Mouse (Mus musculus) hindbrain, embryonic 11.5 days (tissue): ENCODE measurements around the gene Ngp. TPM values are rescaled to one million over a fixed set of nuclear protein-coding genes. Genes with fewer than 3 reads are reported as not detected.
"Not testable (repeated sequence)": the region's sequence is repeated elsewhere in the genome, so short reads cannot be mapped to it uniquely, and the experiment has no call there.

Experiments
- ATAC-seq: fragments of 200-750 bp; cut with Nextera tagmentation; 2 replicates; pipeline ENCODE4 v1.8.0; 2017; ENCODE audit warnings: mild to moderate bottlenecking, moderate TSS enrichment, moderate library complexity; ENCODE audit not compliant: low FRiP score
- DNase-seq: peaks from one replicate; pipeline ENCODE4 v3.0.0-alpha.2; 2015; ENCODE audit warnings: low spot score
- H3K27ac ChIP-seq: fragments of 300-500 bp; sonication (generic); 2 replicates; pipeline ENCODE4 v1.5.1; 2014; ENCODE audit warnings: mild to moderate bottlenecking, low read depth, low read length
- H3K27me3 ChIP-seq: fragments of 300-500 bp; sonication (generic); 2 replicates; pipeline ENCODE4 v1.6.1; 2014; ENCODE audit warnings: mild to moderate bottlenecking, low read length, moderate library complexity, mixed read lengths; ENCODE audit not compliant: control insufficient read depth, insufficient read depth
- H3K36me3 ChIP-seq: fragments of 300-500 bp; sonication (generic); 2 replicates; pipeline ENCODE4 v1.6.1; 2014; ENCODE audit warnings: mild to moderate bottlenecking, low read length, moderate library complexity, mixed read lengths; ENCODE audit not compliant: control insufficient read depth, insufficient read depth
- H3K4me1 ChIP-seq: fragments of 300-500 bp; sonication (generic); replicated peaks from 2 replicates; pipeline ENCODE4 v1.6.1; 2014; ENCODE audit warnings: low read length, mixed read lengths; ENCODE audit not compliant: control insufficient read depth, insufficient read depth
- H3K4me2 ChIP-seq: fragments of 300-500 bp; sonication (generic); replicated peaks from 2 replicates; pipeline ENCODE4 v1.6.1; 2014; ENCODE audit warnings: mild to moderate bottlenecking, low read depth, low read length
- H3K4me3 ChIP-seq: fragments of 300-500 bp; sonication (generic); 2 replicates; pipeline ENCODE4 v1.5.1; 2014; ENCODE audit warnings: low read depth, low read length
- H3K9ac ChIP-seq: fragments of 300-500 bp; sonication (generic); 2 replicates; pipeline ENCODE4 v1.6.1; 2014; ENCODE audit warnings: low read depth, low read length
- H3K9me3 ChIP-seq: fragments of 300-500 bp; sonication (generic); 2 replicates; pipeline ENCODE4 v1.6.1; 2016; ENCODE audit warnings: low read length; ENCODE audit not compliant: control insufficient read depth
- WGBS: fragments of 180-500 bp; shearing (Covaris S2); extraction: QIAGEN DNeasy Blood & Tissue Kit; methylation state at CpG from one replicate; pipeline ENCODE4 v1.1.7; 2014; 5-methylcytosine and 5-hydroxymethylcytosine counted together
- polyA plus RNA-seq: library from polyadenylated mRNA; unstranded; fragments of >200 nt; fragmentation: Nextera tagmentation; extraction: Ambion mirVana; gene quantifications from 2 replicates; pipeline ENCODE4 v1.2.1, GENCODE M21; 2014

The Ngp gene
- polyA plus RNA-seq, 1 experiment from 2014 or later, result 0.14 TPM

DNA sequence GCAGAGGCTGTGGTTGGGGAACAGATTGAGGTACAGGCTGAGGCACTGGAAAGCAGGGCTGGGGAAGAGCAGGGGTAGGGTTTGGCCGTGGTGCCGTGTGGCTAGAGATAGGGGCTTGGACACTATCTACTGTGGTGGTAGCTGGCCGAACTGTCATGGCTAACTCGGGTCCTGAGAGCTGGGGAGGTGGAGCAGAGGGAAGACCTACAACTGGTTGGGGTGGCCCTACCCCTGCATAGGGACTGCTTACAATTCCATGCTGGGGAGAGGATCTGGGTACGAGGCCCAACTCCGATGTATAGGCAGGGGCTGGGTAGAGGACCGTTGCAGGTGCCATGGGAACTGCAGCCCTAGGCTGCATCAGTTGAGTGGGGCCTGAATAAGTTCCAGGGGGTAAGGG is 31.5 kb upstream of the Ngp start:
- H3K9me3 ChIP-seq, result no peaks in the 10 kb centered on the region
- H3K36me3 ChIP-seq, result peaks cover 23% of the 10 kb centered on the region
- H3K4me3 ChIP-seq, result no peak overlapping the region
- no peaks in the 10 kb centered on the region for H3K27me3 ChIP-seq
- DNase-seq (no peak), ATAC-seq (no peak)
- H3K4me2 ChIP-seq, result no peak overlapping the region
- H3K4me1 ChIP-seq, result no peaks in the 10 kb centered on the region
- H3K27ac ChIP-seq, result no peak overlapping the region
- no peak overlapping the region for H3K9ac ChIP-seq
- WGBS, result 94% methylated on average over 7 of the region's 7 CpGs

- no peaks in the 10 kb centered on the region for H3K9me3 ChIP-seq
- H3K9ac ChIP-seq, result no peak overlapping the region
- no peak for ATAC-seq
- peaks cover 17% of the 10 kb centered on the region for H3K36me3 ChIP-seq
- no peaks in the 10 kb centered on the region for H3K27me3 ChIP-seq
- H3K4me3 ChIP-seq, result no peak overlapping the region
- no peak for DNase-seq
- no peak overlapping the region for H3K4me2 ChIP-seq
- H3K27ac ChIP-seq, result no peak overlapping the region
- WGBS, result 89% methylated on average over 3 of the region's 3 CpGs
- H3K4me1 ChIP-seq, result no peaks in the 10 kb centered on the region
Measured at GRCm38 (mm10) chr9:110390843-110391242, 28.7 kb upstream of the Ngp start.

GRCm38 (mm10) chr9:110393295-110393694 is 26.3 kb upstream of the Ngp start:
- Histone ChIP-seq H3K36me3 (peaks cover 10% of the 10 kb centered on the region), H3K4me1 (no peaks in the 10 kb centered on the region), H3K27me3 (no peaks in the 10 kb centered on the region), H3K4me2 (no peak overlapping the region), H3K4me3 (no peak overlapping the region), H3K9ac (no peak overlapping the region), H3K9me3 (no peaks in the 10 kb centered on the region), H3K27ac (no peak overlapping the region)
- no peak for ATAC-seq
- no peak for DNase-seq
- 90% methylated on average over 4 of the region's 4 CpGs for WGBS

DNA sequence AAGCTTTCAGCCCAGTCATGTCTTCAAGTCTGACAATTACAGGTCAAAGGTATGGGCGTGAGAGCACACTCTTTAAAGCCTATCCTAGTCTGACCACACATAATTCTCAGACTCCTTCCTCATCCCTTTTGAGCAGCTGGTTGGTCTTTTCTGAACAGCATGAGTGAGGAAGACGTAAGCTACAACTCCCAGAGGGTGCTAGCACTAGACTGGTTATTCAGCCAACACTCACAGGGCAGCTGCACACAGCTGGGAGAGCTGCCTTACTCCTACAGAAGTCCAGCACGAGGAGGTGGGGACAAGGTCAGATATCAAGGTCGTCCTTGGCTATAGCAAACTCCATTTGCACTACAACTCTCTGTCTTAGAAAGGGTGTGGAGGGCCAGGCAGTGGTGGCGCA is 18.9 kb upstream of the Ngp start:
- DNase-seq (no peak), ATAC-seq (no peak)
- H3K4me2 ChIP-seq, result no peak overlapping the region
- H3K27ac ChIP-seq, result no peak overlapping the region
- H3K36me3 ChIP-seq, result 0 out of 2 replicates have a peak, but pooled peaks cover under 1% of the 10 kb centered on the region
- no peaks in the 10 kb centered on the region for H3K4me1 ChIP-seq
- no peak overlapping the region for H3K4me3 ChIP-seq
- no peaks in the 10 kb centered on the region for H3K9me3 ChIP-seq
- no peaks in the 10 kb centered on the region for H3K27me3 ChIP-seq
- 90% methylated on average over 5 of the region's 5 CpGs for WGBS
- H3K9ac ChIP-seq, result no peak overlapping the region

GRCm38 (mm10) chr9:110402731-110403130 is 16.8 kb upstream of the Ngp start:
- Histone ChIP-seq H3K36me3 (no peaks in the 10 kb centered on the region), H3K9ac (no peak overlapping the region), H3K4me3 (no peak overlapping the region), H3K9me3 (no peaks in the 10 kb centered on the region), H3K27ac (no peak overlapping the region), H3K27me3 (no peaks in the 10 kb centered on the region), H3K4me2 (no peak overlapping the region), H3K4me1 (0 out of 2 replicates have a peak, but pooled peaks cover 2% of the 10 kb centered on the region)
- DNase-seq (no peak), ATAC-seq (no peak)
- 97% methylated on average over 2 of the region's 2 CpGs for WGBS

- H3K4me3 ChIP-seq, ATAC-seq: not testable (repeated sequence)
Measured at GRCm38 (mm10) chr9:110403240-110403639, 16.3 kb upstream of the Ngp start.

GRCm38 (mm10) chr9:110407311-110408098 is 12.0 kb upstream of the Ngp start:
- Histone ChIP-seq H3K4me3 (peak overlapping the region; percentile 92), H3K27me3 (no peaks in the 10 kb centered on the region), H3K36me3 (no peaks in the 10 kb centered on the region), H3K9me3 (no peaks in the 10 kb centered on the region), H3K9ac (peak overlapping the region; percentile 88), H3K27ac (peak overlapping the region; percentile 70; the same call in 1 of the 2 replicates), H3K4me1 (0 out of 2 replicates have a peak, but pooled peaks cover 2% of the 10 kb centered on the region), H3K4me2 (peak overlapping the region; percentile 92)
- peak; percentile 75 for ATAC-seq
- DNase-seq, result peak; percentile 59
- 2% methylated on average over 38 of the region's 41 CpGs for WGBS

More at GRCm38 (mm10) chr9:110403240-110403639, 16.3 kb upstream of the Ngp start:
- H3K4me2 ChIP-seq, H3K9me3 ChIP-seq, H3K9ac ChIP-seq, H3K27ac ChIP-seq, H3K4me1 ChIP-seq, H3K36me3 ChIP-seq, DNase-seq, H3K27me3 ChIP-seq: not testable (repeated sequence)
- 89% methylated on average over 4 of the region's 4 CpGs for WGBS

DNA sequence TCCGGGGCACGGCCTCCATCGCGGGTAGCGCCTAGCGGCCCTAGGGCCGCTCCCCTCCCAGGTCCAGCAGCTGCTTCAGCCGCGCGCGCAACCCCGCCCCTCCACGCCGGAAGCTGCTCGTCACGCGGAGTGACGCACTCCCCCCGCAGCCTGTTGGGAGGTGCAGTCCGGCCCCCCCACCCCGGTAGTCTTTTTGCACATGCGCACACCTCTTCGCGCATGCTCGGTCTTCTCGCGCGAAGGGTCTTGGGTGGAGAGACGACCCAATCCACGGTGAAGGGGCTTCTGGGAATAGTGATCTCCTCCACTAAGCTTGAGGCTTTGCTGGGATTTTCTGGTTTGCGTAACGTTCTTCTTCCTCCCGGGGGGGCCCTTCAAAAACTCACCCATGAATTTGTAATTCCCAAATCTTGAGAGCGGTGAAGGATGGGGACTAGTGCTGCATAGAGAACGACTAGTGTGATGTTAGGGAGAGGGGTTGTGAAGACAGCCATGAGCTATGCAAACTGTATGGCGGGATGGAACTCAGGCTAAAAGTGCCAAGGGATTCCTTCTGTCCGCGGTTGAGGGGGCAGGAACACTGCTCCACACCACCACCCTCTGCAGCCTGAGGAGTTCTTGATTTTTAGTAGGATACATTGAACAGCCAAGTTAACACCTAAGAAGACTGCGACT is 11.3 kb upstream of the Ngp start, which contains the start of gene Ptpn23:
TSS of gene Ptpn23 (minus strand) at position 115 of the 675 bp plus-strand sequence.
- WGBS, result 2% methylated on average over 38 of the region's 39 CpGs
- Histone ChIP-seq H3K9me3 (no peaks in the 10 kb centered on the region), H3K36me3 (no peaks in the 10 kb centered on the region), H3K4me1 (0 out of 2 replicates have a peak, but pooled peaks cover 2% of the 10 kb centered on the region), H3K4me2 (peak within 1 kb of the TSS; percentile 92), H3K4me3 (peak within 1 kb of the TSS; percentile 92), H3K27ac (peak within 1 kb of the TSS; percentile 70; the same call in 1 of the 2 replicates), H3K27me3 (no peaks in the 10 kb centered on the region), H3K9ac (peak within 1 kb of the TSS; percentile 88)
- ATAC-seq (peak; percentile 95), DNase-seq (peak; percentile 98)
